Mouse (Mus musculus): ENCODE data around the gene Phkg1. TPM values are rescaled to one million over a fixed set of nuclear protein-coding genes. Genes with fewer than 3 reads are reported as not detected.

The Phkg1 gene
- total and polyA plus RNA-seq, 3 experiments = 0.33 TPM; not detected in 2

DNA sequence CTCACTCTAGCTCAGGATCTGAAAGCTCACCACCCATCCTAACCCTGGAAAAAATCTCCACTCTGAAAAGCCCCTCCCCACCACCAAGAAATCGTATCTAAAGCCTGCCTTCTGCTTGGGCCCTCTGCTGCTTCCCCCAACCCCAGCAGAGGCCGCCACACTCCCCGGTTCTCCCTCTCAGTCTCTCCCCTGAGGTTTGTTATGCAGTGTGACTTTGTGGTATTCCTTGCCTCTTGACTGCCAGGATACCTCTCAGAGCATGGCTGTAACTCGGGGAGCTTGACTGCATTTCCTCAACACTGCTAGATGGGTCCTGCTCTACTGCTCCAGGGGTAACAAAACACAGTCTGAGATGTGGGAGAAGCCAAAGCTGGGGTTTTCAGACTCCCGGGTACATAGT lies 43.2 kb downstream of the Phkg1 start:
- TF ChIP-seq GATA2 (IDR thresholded peaks at IDR 0.05; ENCODE audit: borderline replicate concordance, low read depth, low read length) (no peak), TAL1 (conservative IDR thresholded peaks at IDR 0.05; ENCODE audit: low read depth, low read length) (no peak), GATA1 (IDR thresholded peaks at IDR 0.05; ENCODE audit: borderline replicate concordance, low read length) (no peak), POLR2AphosphoS5 (IDR thresholded peaks at IDR 0.05; ENCODE audit: insufficient replicate concordance, low read depth, low read length) (no peak), CTCF (IDR thresholded peaks at IDR 0.05; ENCODE audit: low read depth, low read length) (no peak)
- H3K27me3 ChIP-seq (ENCODE audit: insufficient read depth, low read length) = no peaks in the 10 kb centered on the region
- no peaks in the 10 kb centered on the region; the same call in 1 of the 2 replicates for H3K4me1 ChIP-seq (ENCODE audit: insufficient read depth, low read depth, low read length)
- H3K4me3 ChIP-seq (ENCODE audit: low read depth, low read length) = no peak overlapping the region
- DNase-seq (ENCODE audit: low spot score) = no peak
- ATAC-seq (ENCODE audit: extremely low read depth, insufficient number of reproducible peaks, low FRiP score, poor library complexity, severe bottlenecking) = no peak
- H3K9me3 ChIP-seq (replicated peaks) = no peaks in the 10 kb centered on the region
- H3K36me3 ChIP-seq (replicated peaks) = peaks cover 86% of the 10 kb centered on the region

DNA sequence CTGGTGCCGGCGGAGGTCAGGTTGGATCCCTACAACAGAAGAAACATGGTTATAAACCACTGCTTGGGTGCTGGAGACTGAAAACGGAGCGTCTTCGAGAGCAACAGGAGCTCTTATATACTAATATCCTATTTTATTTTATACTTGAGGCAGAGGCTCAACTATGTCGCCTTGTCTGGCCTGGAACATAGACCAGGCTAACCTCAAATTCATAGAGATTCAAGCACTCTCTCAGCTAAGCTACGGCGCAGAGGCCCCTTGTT lies 50.9 kb downstream of the Phkg1 start:
- no peak for ATAC-seq (ENCODE audit: extremely low read depth, insufficient number of reproducible peaks, low FRiP score, poor library complexity, severe bottlenecking)
- peak overlapping the region; percentile 74 for H3K4me3 ChIP-seq (ENCODE audit: low read depth, low read length)
- peaks cover 53% of the 10 kb centered on the region for H3K36me3 ChIP-seq (replicated peaks)
- DNase-seq (ENCODE audit: low spot score) = no peak
- H3K27me3 ChIP-seq (ENCODE audit: insufficient read depth, low read length) = no peaks in the 10 kb centered on the region
- H3K4me1 ChIP-seq (ENCODE audit: insufficient read depth, low read depth, low read length) = peaks cover 23% of the 10 kb centered on the region
- TF ChIP-seq TAL1 (conservative IDR thresholded peaks at IDR 0.05; ENCODE audit: low read depth, low read length) (no peak), GATA2 (IDR thresholded peaks at IDR 0.05; ENCODE audit: borderline replicate concordance, low read depth, low read length) (no peak), GATA1 (IDR thresholded peaks at IDR 0.05; ENCODE audit: borderline replicate concordance, low read length) (no peak), POLR2AphosphoS5 (IDR thresholded peaks at IDR 0.05; ENCODE audit: insufficient replicate concordance, low read depth, low read length) (no peak), CTCF (IDR thresholded peaks at IDR 0.05; ENCODE audit: low read depth, low read length) (no peak)
- peaks cover 4% of the 10 kb centered on the region for H3K9me3 ChIP-seq (replicated peaks)

DNA sequence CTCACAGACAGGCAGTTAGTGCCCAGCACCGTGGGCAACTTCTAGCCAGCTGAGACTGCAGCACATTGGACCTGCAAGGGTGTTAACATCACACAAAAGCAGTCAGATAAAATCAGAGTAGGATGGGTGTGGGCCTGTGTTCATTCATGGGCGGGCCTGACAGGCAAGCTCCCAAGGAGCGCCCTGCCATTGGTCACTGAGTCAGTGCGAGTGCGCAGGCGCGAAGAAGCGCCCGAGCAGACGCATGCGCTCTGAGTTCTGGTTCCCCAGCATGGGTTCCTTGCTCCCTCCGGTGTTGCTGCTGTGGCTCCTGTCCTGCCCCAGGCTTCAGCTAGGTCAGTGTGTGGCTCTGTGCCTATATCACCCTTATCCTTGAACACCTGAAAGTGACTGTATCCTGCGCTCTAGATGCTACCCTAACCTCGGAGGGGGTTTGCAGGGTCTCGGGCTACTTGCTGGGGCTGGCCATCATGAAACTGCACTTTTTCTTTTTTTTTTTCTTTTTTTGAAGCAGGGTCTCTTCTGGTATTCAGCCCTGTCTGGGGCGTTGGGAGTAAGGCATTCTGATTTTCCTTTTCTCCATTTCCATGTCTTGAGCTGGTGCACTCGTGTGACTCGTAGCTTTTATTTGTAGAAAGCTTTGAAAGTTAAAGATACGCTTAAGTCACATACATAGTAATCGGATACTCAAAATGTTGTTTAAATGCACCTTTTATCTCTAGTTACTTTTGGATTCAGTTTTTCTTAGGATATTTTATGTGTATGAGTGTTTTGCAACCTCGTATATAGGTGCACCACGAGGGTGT lies 51.4 kb downstream of the Phkg1 start, which contains the start of gene Sumf2:
TSS of gene Sumf2 (plus strand) at position 235 of the 806 bp plus-strand sequence.
- Histone ChIP-seq H3K9me3 (replicated peaks) (peaks cover 4% of the 10 kb centered on the region), H3K36me3 (replicated peaks) (peaks cover 51% of the 10 kb centered on the region), H3K4me3 (ENCODE audit: low read depth, low read length) (peak within 1 kb of the TSS; percentile 74), H3K27me3 (ENCODE audit: insufficient read depth, low read length) (no peaks in the 10 kb centered on the region), H3K4me1 (ENCODE audit: insufficient read depth, low read depth, low read length) (peaks cover 23% of the 10 kb centered on the region)
- TF ChIP-seq POLR2AphosphoS5 (IDR thresholded peaks at IDR 0.05; ENCODE audit: insufficient replicate concordance, low read depth, low read length) = peak; percentile 88
- no peak for TF ChIP-seq GATA1 (IDR thresholded peaks at IDR 0.05; ENCODE audit: borderline replicate concordance, low read length)
- DNase-seq (ENCODE audit: low spot score) (peak; percentile 90), ATAC-seq (ENCODE audit: extremely low read depth, insufficient number of reproducible peaks, low FRiP score, poor library complexity, severe bottlenecking) (peak; percentile 95)

DNA sequence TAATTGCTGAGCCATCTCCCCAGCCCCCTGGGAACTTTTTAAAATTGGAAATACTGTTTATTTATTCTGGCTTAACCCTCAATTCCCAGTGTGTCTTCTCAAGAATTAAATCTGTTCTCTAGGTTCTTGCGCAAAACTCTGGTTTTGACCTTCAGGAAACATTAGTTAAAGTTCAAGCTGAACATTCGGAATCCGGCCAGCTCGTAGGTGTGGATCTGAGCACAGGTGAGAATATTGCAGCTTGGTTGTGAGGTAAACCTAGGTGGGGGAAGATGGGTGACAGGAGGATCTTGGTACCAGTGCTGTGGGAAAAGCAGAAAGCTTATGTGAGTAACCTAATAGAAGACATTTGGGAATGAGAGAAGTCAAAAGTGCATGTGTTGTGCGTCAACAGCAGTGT lies 53.5 kb downstream of the Phkg1 start:
- H3K27me3 ChIP-seq (ENCODE audit: insufficient read depth, low read length) = no peaks in the 10 kb centered on the region
- TF ChIP-seq POLR2AphosphoS5 (IDR thresholded peaks at IDR 0.05; ENCODE audit: insufficient replicate concordance, low read depth, low read length) (no peak), GATA2 (IDR thresholded peaks at IDR 0.05; ENCODE audit: borderline replicate concordance, low read depth, low read length) (no peak), GATA1 (IDR thresholded peaks at IDR 0.05; ENCODE audit: borderline replicate concordance, low read length) (no peak), CTCF (IDR thresholded peaks at IDR 0.05; ENCODE audit: low read depth, low read length) (no peak), TAL1 (conservative IDR thresholded peaks at IDR 0.05; ENCODE audit: low read depth, low read length) (no peak)
- H3K9me3 ChIP-seq (replicated peaks) = peaks cover 4% of the 10 kb centered on the region
- H3K4me1 ChIP-seq (ENCODE audit: insufficient read depth, low read depth, low read length) = peaks cover 23% of the 10 kb centered on the region
- H3K4me3 ChIP-seq (ENCODE audit: low read depth, low read length) = no peak overlapping the region
- DNase-seq (ENCODE audit: low spot score) (no peak), ATAC-seq (ENCODE audit: extremely low read depth, insufficient number of reproducible peaks, low FRiP score, poor library complexity, severe bottlenecking) (no peak)
- H3K36me3 ChIP-seq (replicated peaks) = peaks cover 34% of the 10 kb centered on the region

Other genes starting within 250 kb of the Phkg1 start
- 3.1 and 3.7 TPM in 2 replicates for gene Zfp11, start 228.4 kb downstream of the Phkg1 start, total RNA-seq (2014; fragmentation: Nextera tagmentation)
- 1.4 TPM in 2 replicates for gene Zfp11, start 228.4 kb downstream of the Phkg1 start, total RNA-seq (2017)
- 0.03 and 0.10 TPM in 2 replicates for gene Zfp11, start 228.4 kb downstream of the Phkg1 start, polyA plus RNA-seq (2012)
- gene Sept14, start 190.0 kb downstream of the Phkg1 start, total RNA-seq (2014; fragmentation: Nextera tagmentation) = not detected in 2 replicates
- gene Sept14, start 190.0 kb downstream of the Phkg1 start, total RNA-seq (2017) = not detected in 2 replicates
- not detected in 2 replicates for gene Sept14, start 190.0 kb downstream of the Phkg1 start, polyA plus RNA-seq (2012)
- gene Mrps17, start 183.1 kb downstream of the Phkg1 start, total RNA-seq (2014; fragmentation: Nextera tagmentation) = 138 and 144 TPM in 2 replicates
- 146 and 158 TPM in 2 replicates for gene Mrps17, start 183.1 kb downstream of the Phkg1 start, total RNA-seq (2017)
- 17.0 and 42.2 TPM in 2 replicates for gene Mrps17, start 183.1 kb downstream of the Phkg1 start, polyA plus RNA-seq (2012)
- 76.7 and 101 TPM in 2 replicates for gene Nipsnap2, start 173.5 kb downstream of the Phkg1 start, total RNA-seq (2014; fragmentation: Nextera tagmentation)
- gene Nipsnap2, start 173.5 kb downstream of the Phkg1 start, total RNA-seq (2017) = 59.9 TPM in 2 replicates
- 41.5 and 56.0 TPM in 2 replicates for gene Nipsnap2, start 173.5 kb downstream of the Phkg1 start, polyA plus RNA-seq (2012)
- gene Psph, start 111.1 kb downstream of the Phkg1 start, total RNA-seq (2014; fragmentation: Nextera tagmentation) = 21.0 and 25.1 TPM in 2 replicates
- 17.9 and 22.2 TPM in 2 replicates for gene Psph, start 111.1 kb downstream of the Phkg1 start, total RNA-seq (2017)
- 14.5 and 47.5 TPM in 2 replicates for gene Psph, start 111.1 kb downstream of the Phkg1 start, polyA plus RNA-seq (2012)
- gene Sumf2, start 51.6 kb downstream of the Phkg1 start, total RNA-seq (2014; fragmentation: Nextera tagmentation) = 9.6 and 12.7 TPM in 2 replicates
- 15.7 and 20.9 TPM in 2 replicates for gene Sumf2, start 51.6 kb downstream of the Phkg1 start, total RNA-seq (2017)
- gene Sumf2, start 51.6 kb downstream of the Phkg1 start, polyA plus RNA-seq (2012) = 23.5 and 25.0 TPM in 2 replicates
- 69.4 and 78.3 TPM in 2 replicates for gene Chchd2, start 11.1 kb downstream of the Phkg1 start, total RNA-seq (2014; fragmentation: Nextera tagmentation)
- gene Chchd2, start 11.1 kb downstream of the Phkg1 start, total RNA-seq (2017) = 342 and 377 TPM in 2 replicates
- gene Chchd2, start 11.1 kb downstream of the Phkg1 start, polyA plus RNA-seq (2012) = 586 and 747 TPM in 2 replicates
- gene Zbed5, start 2.8 kb downstream of the Phkg1 start, total RNA-seq (2014; fragmentation: Nextera tagmentation) = 5.2 and 6.9 TPM in 2 replicates
- 0.99 and 1.4 TPM in 2 replicates for gene Zbed5, start 2.8 kb downstream of the Phkg1 start, total RNA-seq (2017)
- 0.67 and 1.3 TPM in 2 replicates for gene Zbed5, start 2.8 kb downstream of the Phkg1 start, polyA plus RNA-seq (2012)
- gene Nupr1l, start 10.0 kb upstream of the Phkg1 start, total RNA-seq (2014; fragmentation: Nextera tagmentation) = 4.0 and 11.2 TPM in 2 replicates
- gene Nupr1l, start 10.0 kb upstream of the Phkg1 start, total RNA-seq (2017) = 4.0 and 8.7 TPM in 2 replicates
- gene Nupr1l, start 10.0 kb upstream of the Phkg1 start, polyA plus RNA-seq (2012) = 1.2 TPM in 2 replicates
- 122 and 152 TPM in 2 replicates for gene Vkorc1l1, start 43.4 kb upstream of the Phkg1 start, total RNA-seq (2014; fragmentation: Nextera tagmentation)
- gene Vkorc1l1, start 43.4 kb upstream of the Phkg1 start, total RNA-seq (2017) = 76.7 and 90.2 TPM in 2 replicates
- gene Vkorc1l1, start 43.4 kb upstream of the Phkg1 start, polyA plus RNA-seq (2012) = 21.6 and 24.1 TPM in 2 replicates
- 53.6 and 54.1 TPM in 2 replicates for gene Gusb, start 104.5 kb upstream of the Phkg1 start, total RNA-seq (2014; fragmentation: Nextera tagmentation)
- 68.0 and 74.6 TPM in 2 replicates for gene Gusb, start 104.5 kb upstream of the Phkg1 start, total RNA-seq (2017)
- gene Gusb, start 104.5 kb upstream of the Phkg1 start, polyA plus RNA-seq (2012) = 19.5 and 21.9 TPM in 2 replicates
- 32.8 and 48.6 TPM in 2 replicates for gene Asl, start 130.7 kb upstream of the Phkg1 start, total RNA-seq (2014; fragmentation: Nextera tagmentation)
- 29.4 and 34.2 TPM in 2 replicates for gene Asl, start 130.7 kb upstream of the Phkg1 start, total RNA-seq (2017)
- gene Asl, start 130.7 kb upstream of the Phkg1 start, polyA plus RNA-seq (2012) = 22.6 and 23.9 TPM in 2 replicates
- 86.2 and 94.0 TPM in 2 replicates for gene Crcp, start 130.7 kb upstream of the Phkg1 start, total RNA-seq (2014; fragmentation: Nextera tagmentation)
- 45.0 and 46.7 TPM in 2 replicates for gene Crcp, start 130.7 kb upstream of the Phkg1 start, total RNA-seq (2017)
- 10.2 and 12.4 TPM in 2 replicates for gene Crcp, start 130.7 kb upstream of the Phkg1 start, polyA plus RNA-seq (2012)
- gene Tpst1, start 174.8 kb upstream of the Phkg1 start, total RNA-seq (2014; fragmentation: Nextera tagmentation) = not detected in 2 replicates
- 0.22 and 0.58 TPM in 2 replicates for gene Tpst1, start 174.8 kb upstream of the Phkg1 start, total RNA-seq (2017)
- not detected in 2 replicates for gene Tpst1, start 174.8 kb upstream of the Phkg1 start, polyA plus RNA-seq (2012)
- 5.0 and 6.9 TPM in 2 replicates for gene Kctd7, start 246.3 kb upstream of the Phkg1 start, total RNA-seq (2014; fragmentation: Nextera tagmentation)
- 10.2 and 10.3 TPM in 2 replicates for gene Kctd7, start 246.3 kb upstream of the Phkg1 start, total RNA-seq (2017)
- 7.8 and 10.3 TPM in 2 replicates for gene Kctd7, start 246.3 kb upstream of the Phkg1 start, polyA plus RNA-seq (2012)

Measured in G1E (cell line).